Mouse (Mus musculus) forebrain, embryonic 10.5 days (tissue): Measurements from ENCODE around the gene Vsig1. TPM values are rescaled to one million over a fixed set of nuclear protein-coding genes. Genes with fewer than 3 reads are reported as not detected.

Experiments
- DNase-seq: peaks from one replicate; pipeline ENCODE4 v3.0.0-alpha.2; 2017; ENCODE audit warnings: low spot score; ENCODE audit errors: extremely low spot score
- H3K27ac ChIP-seq: fragments of 300-500 bp; sonication (generic); 2 replicates; pipeline ENCODE4 v1.5.1; 2016; ENCODE audit warnings: mild to moderate bottlenecking
- H3K27me3 ChIP-seq: fragments of 300-500 bp; sonication (generic); 2 replicates; pipeline ENCODE4 v1.6.1; 2016; ENCODE audit warnings: mild to moderate bottlenecking; ENCODE audit not compliant: poor library complexity, severe bottlenecking
- H3K36me3 ChIP-seq: fragments of 300-500 bp; sonication (generic); replicated peaks from 2 replicates; pipeline ENCODE4 v1.6.1; 2016; ENCODE audit warnings: mild to moderate bottlenecking, moderate library complexity
- H3K4me1 ChIP-seq: fragments of 300-500 bp; sonication (generic); 2 replicates; pipeline ENCODE4 v1.6.1; 2016
- H3K4me3 ChIP-seq: fragments of 300-500 bp; sonication (generic); 2 replicates; pipeline ENCODE4 v1.5.1; 2016; ENCODE audit warnings: mild to moderate bottlenecking, moderate library complexity
- H3K9me3 ChIP-seq: fragments of 300-500 bp; sonication (generic); 2 replicates; pipeline ENCODE4 v1.6.1; 2016; ENCODE audit warnings: mild to moderate bottlenecking, moderate library complexity
- WGBS: fragments of 180-500 bp; shearing (Covaris S2); methylation state at CpG from one replicate; pipeline ENCODE4 v1.1.7; 2016; 5-methylcytosine and 5-hydroxymethylcytosine counted together
- polyA plus RNA-seq: library from polyadenylated mRNA; unstranded; fragments of >200 nt; fragmentation: Nextera tagmentation; extraction: Ambion mirVana; gene quantifications from 2 replicates; pipeline ENCODE4 v1.2.1, GENCODE M21; 2016

Vsig1 gene
- polyA plus RNA-seq, 1 experiment from 2014 or later, result not detected

DNA sequence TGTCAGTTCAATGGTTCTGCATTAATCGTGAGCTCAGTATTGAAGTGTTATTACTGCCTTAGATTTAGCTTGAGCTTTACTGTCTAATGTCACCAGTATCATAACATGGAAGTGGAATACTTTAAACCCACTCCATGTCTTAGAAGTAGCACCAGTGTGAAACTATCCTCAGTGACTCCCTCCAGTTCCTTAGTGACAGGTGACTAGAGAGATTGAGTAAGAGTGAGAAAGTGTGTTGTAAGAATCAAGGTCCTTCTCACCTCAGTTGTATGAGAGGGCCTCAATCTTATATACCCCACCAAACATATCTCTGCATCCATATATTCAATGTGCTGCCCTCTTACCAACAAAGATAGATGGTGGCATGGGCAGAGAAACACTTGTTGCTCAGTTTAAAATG, 71.5 kb downstream of the Vsig1 start:
- H3K9me3 ChIP-seq, result no peaks in the 10 kb centered on the region
- no peak overlapping the region for H3K4me3 ChIP-seq
- 100% methylated on average over 1 of the region's 1 CpGs for WGBS
- no peak for DNase-seq
- no peaks in the 10 kb centered on the region for H3K36me3 ChIP-seq
- no peak overlapping the region for H3K27ac ChIP-seq
- peaks cover 100% of the 10 kb centered on the region for H3K27me3 ChIP-seq
- H3K4me1 ChIP-seq, result peaks cover 2% of the 10 kb centered on the region; the same call in 1 of the 2 replicates

GRCm38 (mm10) chrX:140979546-140979945, 72.1 kb downstream of the Vsig1 start:
- H3K36me3 ChIP-seq, result no peaks in the 10 kb centered on the region
- peaks cover 4% of the 10 kb centered on the region; the same call in 1 of the 2 replicates for H3K4me1 ChIP-seq
- no peaks in the 10 kb centered on the region for H3K9me3 ChIP-seq
- DNase-seq, result no peak
- peaks cover 100% of the 10 kb centered on the region for H3K27me3 ChIP-seq
- 80% methylated on average over 2 of the region's 2 CpGs for WGBS
- H3K4me3 ChIP-seq, result no peak overlapping the region
- no peak overlapping the region for H3K27ac ChIP-seq

DNA sequence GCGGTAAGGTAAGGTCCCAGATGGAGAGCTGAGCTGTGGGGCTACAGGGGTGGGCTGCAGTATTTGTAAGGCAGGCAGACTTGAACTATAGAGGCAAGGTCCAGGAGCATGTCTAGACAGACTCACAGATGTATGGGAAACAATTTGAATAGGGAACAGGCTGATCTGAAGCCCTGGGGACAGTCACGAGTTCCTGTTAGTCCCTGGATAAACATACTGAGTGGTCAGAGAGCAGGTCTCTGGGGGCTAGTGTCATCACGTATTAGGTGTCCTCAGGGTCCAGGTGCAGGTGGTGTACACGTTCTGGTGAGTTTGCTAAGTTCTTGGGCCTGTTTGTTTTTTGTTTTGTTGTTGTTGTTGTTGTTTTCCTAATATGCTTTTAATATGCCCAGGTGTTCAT, 72.8 kb downstream of the Vsig1 start:
- WGBS, result 76% methylated on average over 4 of the region's 4 CpGs
- H3K27me3 ChIP-seq, result peaks cover 100% of the 10 kb centered on the region
- peaks cover 4% of the 10 kb centered on the region; the same call in 1 of the 2 replicates for H3K4me1 ChIP-seq
- DNase-seq, result no peak
- H3K36me3 ChIP-seq, result no peaks in the 10 kb centered on the region
- H3K4me3 ChIP-seq, result no peak overlapping the region
- no peak overlapping the region for H3K27ac ChIP-seq
- H3K9me3 ChIP-seq, result no peaks in the 10 kb centered on the region

- H3K27me3 ChIP-seq, result peaks cover 100% of the 10 kb centered on the region
- peaks cover 4% of the 10 kb centered on the region; the same call in 1 of the 2 replicates for H3K4me1 ChIP-seq
- H3K4me3 ChIP-seq, result no peak overlapping the region
- no peak for DNase-seq
- no peaks in the 10 kb centered on the region for H3K9me3 ChIP-seq
- no peak overlapping the region for H3K27ac ChIP-seq
- H3K36me3 ChIP-seq, result no peaks in the 10 kb centered on the region
- WGBS, result 59% methylated on average over 6 of the region's 6 CpGs
Observed at GRCm38 (mm10) chrX:140983206-140983960, 76.0 kb downstream of the Vsig1 start.

DNA sequence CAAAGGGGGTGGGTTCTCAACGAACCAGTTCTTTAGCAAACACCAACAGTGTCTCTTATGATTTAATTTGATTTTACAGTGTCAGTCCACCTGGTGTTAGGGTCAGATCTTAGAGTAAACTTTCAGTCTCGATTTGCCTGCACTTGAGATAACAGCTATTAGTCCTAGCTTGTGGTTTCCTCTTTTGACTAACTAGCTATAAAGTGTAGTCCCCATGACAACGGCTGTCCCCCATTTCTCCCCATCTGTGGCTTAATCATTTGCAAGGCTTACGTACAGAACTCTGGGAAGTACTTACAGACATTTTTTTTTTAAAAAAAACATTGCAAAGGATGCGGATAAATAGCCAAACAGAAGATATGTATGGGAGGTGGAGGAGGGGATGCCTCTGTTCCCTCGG, 77.4 kb downstream of the Vsig1 start:
- Histone ChIP-seq H3K27ac (no peak overlapping the region), H3K9me3 (no peaks in the 10 kb centered on the region), H3K4me1 (peaks cover 4% of the 10 kb centered on the region; the same call in 1 of the 2 replicates), H3K27me3 (peaks cover 100% of the 10 kb centered on the region), H3K4me3 (no peak overlapping the region), H3K36me3 (no peaks in the 10 kb centered on the region)
- no peak for DNase-seq
- 77% methylated on average over 6 of the region's 6 CpGs for WGBS

DNA sequence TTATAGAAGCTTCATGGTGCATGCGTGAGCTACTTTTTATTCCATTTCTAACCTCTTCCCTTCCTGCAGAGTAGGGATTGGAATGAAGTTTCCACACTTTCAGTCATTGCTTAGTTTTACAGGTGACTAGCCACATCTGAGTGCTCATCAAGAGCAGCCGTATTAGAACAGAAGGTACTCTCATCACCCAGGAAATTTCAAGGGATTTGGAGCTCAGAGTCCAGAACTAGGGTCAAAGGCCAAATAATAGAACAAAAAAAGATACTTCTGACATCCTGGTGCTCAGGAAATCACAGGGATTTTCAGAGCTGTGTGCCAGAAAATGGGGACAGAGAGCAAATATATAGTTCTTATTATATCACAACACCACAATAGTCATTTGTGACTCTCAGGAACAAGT, 77.8 kb downstream of the Vsig1 start:
- no peaks in the 10 kb centered on the region for H3K9me3 ChIP-seq
- no peak overlapping the region for H3K27ac ChIP-seq
- H3K4me1 ChIP-seq, result peaks cover 4% of the 10 kb centered on the region; the same call in 1 of the 2 replicates
- H3K27me3 ChIP-seq, result peaks cover 100% of the 10 kb centered on the region
- whole genome bisulfite sequencing, result 75% methylated on average over 2 of the region's 2 CpGs
- H3K4me3 ChIP-seq, result no peak overlapping the region
- no peak for DNase-seq
- H3K36me3 ChIP-seq, result no peaks in the 10 kb centered on the region

Other genes starting within 250 kb of the Vsig1 start
- 1.1 TPM in 2 replicates for gene Mid2, start 243.0 kb upstream of the Vsig1 start, polyA plus RNA-seq
- not detected in 2 replicates for gene Tex13b, start 94.2 kb upstream of the Vsig1 start, polyA plus RNA-seq
- gene Psmd10, start 49.1 kb downstream of the Vsig1 start, polyA plus RNA-seq, result 50.5 and 52.3 TPM in 2 replicates
- gene Atg4a, start 49.3 kb downstream of the Vsig1 start, polyA plus RNA-seq, result 11.8 and 12.4 TPM in 2 replicates